Mouse (Mus musculus) kidney, adult 2 months (tissue): ENCODE data around the gene Mitf. TPM values are rescaled to one million over a fixed set of nuclear protein-coding genes. Genes with fewer than 3 reads are reported as not detected.

Source experiments
- DNase-seq: peaks from one replicate; pipeline ENCODE4 v3.0.0; 2021
- H3K27ac ChIP-seq: fragments of 200-500 bp; 2 replicates; pipeline ENCODE4 v1.5.1; 2012; ENCODE audit warnings: low read depth, low read length, control low read depth, inconsistent platforms; ENCODE audit not compliant: insufficient read depth
- H3K27me3 ChIP-seq: fragments of 200-500 bp; replicated peaks from 2 replicates; pipeline ENCODE4 v1.6.1; 2012; ENCODE audit warnings: mild to moderate bottlenecking, moderate library complexity, low read length, inconsistent platforms; ENCODE audit not compliant: control insufficient read depth, insufficient read depth
- H3K36me3 ChIP-seq: fragments of 200-500 bp; 2 replicates; pipeline ENCODE4 v1.6.1; 2012; ENCODE audit warnings: mild to moderate bottlenecking, moderate library complexity, low read length, inconsistent platforms; ENCODE audit not compliant: control insufficient read depth, insufficient read depth
- H3K4me1 ChIP-seq: fragments of 200-500 bp; 2 replicates; pipeline ENCODE4 v1.6.1; 2011; ENCODE audit warnings: low read length; ENCODE audit not compliant: control insufficient read depth, insufficient read depth
- H3K4me3 ChIP-seq: fragments of 200-500 bp; 2 replicates; pipeline ENCODE4 v1.5.1; 2011; ENCODE audit warnings: mild to moderate bottlenecking, low read depth, low read length, control low read depth; ENCODE audit not compliant: insufficient read depth
- CTCF ChIP-seq: fragments of 200-500 bp; conservative IDR thresholded peaks from 2 replicates; pipeline ENCODE4 v1.5.1; 2011; ENCODE audit warnings: low read depth, mild to moderate bottlenecking, control low read depth, low read length, moderate library complexity, mixed read lengths; ENCODE audit not compliant: insufficient read depth, insufficient read length
- POLR2A ChIP-seq: fragments of 200-500 bp; IDR thresholded peaks from one replicate; pipeline ENCODE4 v1.6.1; 2011; ENCODE audit warnings: low read depth, low read length, control low read depth
- WGBS: fragments of 180-500 bp; shearing (Covaris S2); methylation state at CpG from one replicate; pipeline ENCODE4 v1.1.7; 2018; 5-methylcytosine and 5-hydroxymethylcytosine counted together
- polyA plus RNA-seq: library from polyadenylated mRNA; depleted of rRNA; stranded (reverse); fragments of >200 nt; gene quantifications from 2 replicates; pipeline ENCODE4 v1.2.3, GENCODE M21; 2012

Gene Mitf
- polyA plus RNA-seq, 1 experiment, result 8.3 TPM

DNA sequence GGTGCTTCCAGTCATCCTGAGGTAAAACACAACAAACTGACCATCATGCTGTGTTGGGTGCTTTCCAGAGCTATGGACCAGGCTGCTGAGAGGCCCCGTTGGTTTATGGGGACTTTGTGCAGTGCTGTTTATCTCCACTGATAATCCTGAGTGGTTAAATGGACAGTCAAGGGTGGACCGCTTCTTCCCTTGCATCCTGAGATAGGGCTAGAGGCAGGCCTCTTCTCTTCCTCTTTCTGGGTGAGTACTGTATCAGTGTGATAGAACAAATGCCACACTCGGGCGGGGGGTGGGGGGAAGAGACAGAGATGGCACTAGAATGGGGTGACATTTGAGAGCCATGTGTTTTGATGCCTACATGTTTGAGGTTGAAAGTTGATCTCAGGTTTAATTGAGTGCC lies 81.0 kb downstream of the Mitf start:
- no peaks in the 10 kb centered on the region for H3K36me3 ChIP-seq
- no peak for TF ChIP-seq POLR2A
- no peak for TF ChIP-seq CTCF
- no peak overlapping the region for H3K27ac ChIP-seq
- DNase-seq, result no peak
- H3K4me1 ChIP-seq, result peaks cover 10% of the 10 kb centered on the region
- no peaks in the 10 kb centered on the region for H3K27me3 ChIP-seq
- H3K4me3 ChIP-seq, result no peak overlapping the region
- WGBS, result 81% methylated on average over 4 of the region's 4 CpGs

- DNase-seq, result peak; percentile 80
- 33% methylated on average over 3 of the region's 3 CpGs for WGBS
- Histone ChIP-seq H3K27ac (peak overlapping the region; percentile 85), H3K4me3 (no peak overlapping the region), H3K27me3 (no peaks in the 10 kb centered on the region), H3K36me3 (no peaks in the 10 kb centered on the region), H3K4me1 (peaks cover 12% of the 10 kb centered on the region)
- TF ChIP-seq CTCF, result no peak
- no peak for TF ChIP-seq POLR2A
Observed at GRCm38 (mm10) chr6:97888596-97888995, 81.7 kb downstream of the Mitf start.

- no peaks in the 10 kb centered on the region for H3K27me3 ChIP-seq
Observed at GRCm38 (mm10) chr6:97893546-97893945, 86.7 kb downstream of the Mitf start.

GRCm38 (mm10) chr6:97897191-97897590 lies 90.3 kb downstream of the Mitf start:
- 84% methylated on average over 6 of the region's 6 CpGs for WGBS
- TF ChIP-seq POLR2A, result no peak
- no peak for TF ChIP-seq CTCF
- H3K4me1 ChIP-seq, result peaks cover 5% of the 10 kb centered on the region; the same call in 1 of the 2 replicates

More at GRCm38 (mm10) chr6:97893546-97893945, 86.7 kb downstream of the Mitf start:
- DNase-seq, result no peak
- Histone ChIP-seq H3K4me3 (no peak overlapping the region), H3K27ac (no peak overlapping the region), H3K4me1 (peaks cover 8% of the 10 kb centered on the region; the same call in 1 of the 2 replicates), H3K36me3 (no peaks in the 10 kb centered on the region)
- 51% methylated on average over 5 of the region's 5 CpGs for WGBS
- TF ChIP-seq POLR2A, result no peak
- TF ChIP-seq CTCF, result no peak

DNA sequence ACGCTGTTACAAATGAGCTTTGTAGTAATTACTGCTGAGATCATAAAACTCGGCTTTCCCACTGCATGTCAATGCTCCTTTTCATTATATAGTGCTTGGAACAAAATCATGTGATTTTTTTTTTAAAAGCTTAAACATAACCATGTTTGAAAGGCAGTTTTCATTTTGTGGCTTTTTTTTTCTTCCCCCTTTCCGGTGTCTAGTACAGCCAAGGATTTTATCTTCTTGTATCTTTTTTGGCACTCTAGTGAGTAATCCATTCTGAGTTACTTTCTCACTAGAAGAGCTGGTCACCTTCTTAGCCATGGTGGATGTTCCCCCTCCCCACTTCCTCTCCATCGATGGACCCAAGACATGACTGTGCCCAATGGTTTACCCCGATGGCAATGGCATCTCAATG lies 91.2 kb downstream of the Mitf start:
- no peaks in the 10 kb centered on the region for H3K27me3 ChIP-seq
- peaks cover 5% of the 10 kb centered on the region; the same call in 1 of the 2 replicates for H3K4me1 ChIP-seq
- 73% methylated on average over 5 of the region's 5 CpGs for whole genome bisulfite sequencing
- no peaks in the 10 kb centered on the region for H3K36me3 ChIP-seq
- no peak for TF ChIP-seq POLR2A
- TF ChIP-seq CTCF, result no peak
- no peak overlapping the region for H3K4me3 ChIP-seq
- H3K27ac ChIP-seq, result no peak overlapping the region
- DNase-seq, result no peak

More at GRCm38 (mm10) chr6:97897191-97897590, 90.3 kb downstream of the Mitf start:
- Histone ChIP-seq H3K4me3 (no peak overlapping the region), H3K27me3 (no peaks in the 10 kb centered on the region), H3K27ac (no peak overlapping the region), H3K36me3 (no peaks in the 10 kb centered on the region)
- DNase-seq, result no peak

GRCm38 (mm10) chr6:97901561-97901960 lies 94.7 kb downstream of the Mitf start:
- no peaks in the 10 kb centered on the region for H3K27me3 ChIP-seq
- TF ChIP-seq CTCF, result no peak
- TF ChIP-seq POLR2A, result no peak
- no peaks in the 10 kb centered on the region; the same call in 1 of the 2 replicates for H3K4me1 ChIP-seq
- 51% methylated on average over 5 of the region's 5 CpGs for WGBS
- no peaks in the 10 kb centered on the region for H3K36me3 ChIP-seq
- no peak overlapping the region for H3K27ac ChIP-seq
- no peak overlapping the region for H3K4me3 ChIP-seq
- DNase-seq, result peak; percentile 47

- Histone ChIP-seq H3K36me3 (no peaks in the 10 kb centered on the region), H3K27ac (no peak overlapping the region), H3K4me1 (no peaks in the 10 kb centered on the region; the same call in 1 of the 2 replicates), H3K27me3 (no peaks in the 10 kb centered on the region), H3K4me3 (no peak overlapping the region)
- DNase-seq, result no peak
- TF ChIP-seq CTCF, result no peak
- TF ChIP-seq POLR2A, result no peak
- WGBS, result 95% methylated on average over 1 of the region's 1 CpGs
Observed at GRCm38 (mm10) chr6:97902205-97902604, 95.4 kb downstream of the Mitf start.
